Mouse (Mus musculus) c-Kit-positive CD71-negative TER-119-negative erythroid progenitor cells, embryonic 14.5 days (primary cell): ENCODE measurements around the gene Cass4.

Source experiments
- DNase-seq: peaks from one replicate; pipeline ENCODE4 v3.0.0-alpha.2; 2013; ENCODE audit warnings: low read depth

Gene Cass4

DNA sequence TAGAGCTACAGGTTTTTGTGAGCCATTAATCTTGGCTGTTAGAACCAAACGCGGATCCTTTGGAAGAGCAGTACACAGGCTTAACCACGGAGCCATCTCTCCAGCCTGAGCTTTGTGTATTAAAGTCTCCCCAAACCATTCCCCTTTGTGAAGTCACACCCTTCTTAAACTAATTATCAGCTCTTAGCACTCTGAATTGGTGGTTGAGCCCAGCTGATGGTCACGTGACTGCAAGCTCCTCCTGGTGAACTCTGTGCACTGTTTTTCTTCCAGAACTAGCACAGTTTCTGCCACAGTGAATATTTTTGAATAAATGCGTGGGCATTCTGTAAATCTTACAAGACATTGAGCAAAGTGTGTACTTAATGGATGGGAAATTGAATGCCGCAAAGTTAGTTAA, 47.6 kb downstream of the Cass4 start:
- no peak for DNase-seq

DNA sequence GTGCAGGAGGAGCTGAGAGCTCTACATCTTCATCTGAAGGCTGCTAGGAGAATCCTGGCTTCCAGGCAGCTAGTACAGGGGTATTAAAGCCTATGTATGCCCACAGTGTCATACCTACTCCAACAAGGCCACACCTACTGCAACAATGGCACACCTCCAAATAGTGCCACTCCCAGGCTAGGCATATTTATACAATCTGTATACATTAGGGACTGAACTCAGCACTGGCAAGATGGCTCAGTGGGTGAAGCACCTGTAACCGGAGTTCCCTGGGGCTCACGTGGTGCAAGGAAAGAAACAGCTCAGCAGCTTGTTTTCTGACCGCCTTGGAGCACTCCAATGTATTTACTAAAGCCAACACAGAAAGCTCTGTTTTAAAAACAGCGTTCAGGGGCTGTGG, 52.0 kb downstream of the Cass4 start:
- DNase-seq = no peak

DNA sequence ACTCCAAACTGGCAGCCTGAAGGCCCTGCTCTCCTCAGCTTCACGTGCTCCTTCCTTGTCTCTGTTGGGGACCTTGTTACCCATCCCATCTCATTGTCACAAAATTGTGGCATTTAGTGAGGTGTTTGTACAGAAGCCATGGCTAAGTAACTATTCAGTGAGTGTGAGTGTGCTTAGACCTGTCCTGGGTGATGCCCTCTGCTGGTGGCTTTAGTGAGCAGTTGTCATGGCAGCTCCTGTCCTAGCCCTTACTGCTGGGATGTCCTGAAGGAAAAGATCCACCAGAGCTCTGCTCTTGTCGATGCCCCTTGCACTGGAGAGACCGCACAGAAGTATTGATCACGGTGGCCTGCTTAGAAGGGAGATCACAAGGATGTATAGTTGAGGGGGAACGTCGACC, 53.7 kb downstream of the Cass4 start:
- DNase-seq = no peak

DNA sequence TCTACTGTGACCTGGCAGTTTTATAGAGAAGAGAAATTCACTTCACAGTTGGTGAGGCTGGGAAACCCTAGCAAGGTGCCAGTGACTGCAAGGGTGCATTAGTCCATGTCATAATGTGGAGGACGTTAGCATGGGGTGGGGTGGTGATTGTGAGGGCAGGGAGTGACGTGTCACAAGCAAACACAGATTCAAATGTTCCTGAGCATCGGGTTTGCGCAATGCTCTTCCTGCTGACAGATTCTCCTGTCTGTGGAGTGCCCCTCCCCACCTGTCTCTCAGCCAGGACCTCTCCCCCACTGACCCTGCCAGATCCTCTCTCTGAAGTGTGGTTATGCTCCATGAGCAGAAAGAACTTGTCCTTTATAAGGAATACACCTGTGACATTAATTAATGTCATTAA, 54.7 kb downstream of the Cass4 start:
- no peak for DNase-seq

- no peak for DNase-seq
Observed at GRCm38 (mm10) chr2:172450640-172451039, 57.0 kb downstream of the Cass4 start.

DNA sequence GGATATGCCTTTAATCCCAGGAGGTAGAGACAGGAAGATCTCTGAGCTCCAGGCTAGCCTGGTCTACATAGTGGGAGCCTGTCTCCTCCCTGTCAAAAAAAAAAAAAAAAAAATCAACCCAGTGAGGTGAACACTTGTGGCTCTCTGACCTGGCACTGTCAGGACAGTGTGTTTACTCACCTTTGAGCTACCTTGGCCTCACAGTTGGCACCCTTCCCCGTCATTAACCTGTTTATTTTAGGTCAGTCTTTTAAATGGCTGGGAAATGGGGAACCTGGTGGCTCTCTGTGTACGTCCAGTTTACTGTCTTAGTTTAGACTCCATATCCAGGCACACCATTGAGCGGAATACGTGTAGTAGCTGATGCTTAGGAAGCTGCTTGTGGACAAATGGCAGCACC, 58.4 kb downstream of the Cass4 start:
- DNase-seq = no peak

- no peak for DNase-seq
Observed at GRCm38 (mm10) chr2:172452458-172452857, 58.9 kb downstream of the Cass4 start.

GRCm38 (mm10) chr2:172458496-172458895, 64.9 kb downstream of the Cass4 start, which contains the start of gene Gcnt7:
Gene Gcnt7 (minus strand): TSS chr2:172458596.
- no peak for DNase-seq

GRCm38 (mm10) chr2:172460647-172461046, 67.1 kb downstream of the Cass4 start:
- DNase-seq = no peak

DNA sequence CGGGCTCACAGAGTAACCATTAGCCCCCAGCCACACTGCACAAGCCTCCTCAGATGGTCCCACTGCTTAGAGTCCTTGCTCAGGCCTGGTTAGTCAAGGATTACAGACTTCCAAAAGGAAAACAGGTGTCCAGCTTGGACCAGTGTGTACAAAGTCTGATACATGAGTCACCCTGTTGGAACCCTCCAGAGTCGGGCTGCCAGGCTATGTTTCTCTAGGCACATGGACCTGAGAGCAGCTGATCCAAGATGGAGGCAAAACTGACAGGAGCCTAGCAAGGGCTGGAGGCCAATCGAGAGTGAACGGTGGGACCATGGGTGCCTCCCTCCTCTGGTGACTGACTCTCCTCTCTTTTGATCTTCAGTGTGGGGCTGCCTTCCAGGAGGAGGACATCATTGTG, 69.2 kb downstream of the Cass4 start:
- DNase-seq = no peak

GRCm38 (mm10) chr2:172466427-172467132, 73.0 kb downstream of the Cass4 start:
- DNase-seq = no peak

GRCm38 (mm10) chr2:172467206-172467605, 73.6 kb downstream of the Cass4 start:
- DNase-seq = no peak

- DNase-seq = no peak
Observed at GRCm38 (mm10) chr2:172468346-172468819, 74.8 kb downstream of the Cass4 start.

DNA sequence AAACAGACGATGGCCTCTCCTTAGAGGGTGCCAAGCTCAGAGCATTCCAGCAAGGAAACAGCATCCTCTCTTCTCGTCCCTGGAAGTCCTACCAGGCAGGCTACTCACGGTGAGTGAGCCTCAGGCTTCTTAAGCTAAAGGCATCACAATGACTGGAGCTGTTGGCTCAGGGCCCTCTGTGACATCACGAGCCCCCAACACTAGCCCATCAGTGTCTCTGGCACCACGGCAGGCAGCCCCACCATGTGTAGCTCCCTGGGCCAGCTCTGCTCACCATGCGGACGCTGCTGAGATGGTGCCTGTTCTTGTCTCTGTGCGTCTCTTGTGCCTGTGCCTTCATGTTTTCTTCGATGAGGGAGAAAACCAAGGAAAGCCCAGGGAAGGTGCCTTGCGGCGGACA, 78.7 kb downstream of the Cass4 start, which contains the start of gene Fam209:
TSS of gene Fam209 (plus strand) at position 203 of the 400 bp plus-strand sequence.
- DNase-seq = no peak

- DNase-seq = no peak
Observed at GRCm38 (mm10) chr2:172473591-172473990, 80.0 kb downstream of the Cass4 start.

DNA sequence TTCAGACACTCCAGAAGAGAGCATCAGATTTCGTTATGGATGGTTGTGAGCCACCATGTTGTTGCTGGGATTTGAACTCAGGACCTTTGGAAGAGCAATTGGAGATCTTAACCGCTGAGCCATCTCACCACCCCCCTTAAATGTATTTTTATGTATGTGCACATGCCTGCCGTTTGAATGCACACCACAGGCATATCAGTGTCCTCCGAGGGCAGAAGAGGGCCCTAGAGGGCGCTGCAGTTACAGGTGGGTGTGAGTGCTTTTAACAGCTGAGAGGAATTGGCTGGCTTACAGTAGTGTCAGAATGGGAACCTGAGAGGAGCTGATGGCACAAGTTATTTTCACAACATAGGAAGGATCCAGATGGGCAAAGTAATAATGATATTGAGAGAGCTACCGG, 81.4 kb downstream of the Cass4 start:
- peak; percentile 23 for DNase-seq

DNA sequence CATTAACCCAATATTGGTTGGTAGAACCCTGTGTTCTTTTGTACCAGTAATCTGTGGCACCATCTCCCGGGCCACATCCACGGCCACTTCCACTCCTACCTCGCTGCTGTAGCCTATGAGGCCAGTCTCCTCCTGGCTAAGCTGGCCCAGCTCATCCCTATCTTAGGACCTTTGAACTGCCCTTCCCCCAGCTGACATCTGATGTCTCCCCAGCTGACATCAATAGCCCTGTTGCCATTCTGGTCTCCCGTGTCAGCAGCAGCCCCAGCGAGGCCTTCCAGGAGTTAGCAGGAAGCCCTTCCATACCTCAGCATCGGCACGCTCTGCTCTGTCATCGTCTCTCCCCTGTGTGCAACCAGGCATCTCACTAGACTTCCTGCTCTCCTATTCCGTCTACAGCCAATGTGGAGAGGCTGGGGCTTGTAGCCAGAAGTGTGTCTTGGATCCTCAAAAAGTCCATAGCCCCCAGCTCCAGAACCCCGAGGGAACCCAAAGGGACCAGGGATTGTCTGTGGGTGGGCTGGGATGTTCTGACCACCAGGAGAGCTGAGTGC, 83.2 kb downstream of the Cass4 start:
- DNase-seq = no peak

- DNase-seq = no peak
Observed at GRCm38 (mm10) chr2:172477350-172477749, 83.8 kb downstream of the Cass4 start.

DNA sequence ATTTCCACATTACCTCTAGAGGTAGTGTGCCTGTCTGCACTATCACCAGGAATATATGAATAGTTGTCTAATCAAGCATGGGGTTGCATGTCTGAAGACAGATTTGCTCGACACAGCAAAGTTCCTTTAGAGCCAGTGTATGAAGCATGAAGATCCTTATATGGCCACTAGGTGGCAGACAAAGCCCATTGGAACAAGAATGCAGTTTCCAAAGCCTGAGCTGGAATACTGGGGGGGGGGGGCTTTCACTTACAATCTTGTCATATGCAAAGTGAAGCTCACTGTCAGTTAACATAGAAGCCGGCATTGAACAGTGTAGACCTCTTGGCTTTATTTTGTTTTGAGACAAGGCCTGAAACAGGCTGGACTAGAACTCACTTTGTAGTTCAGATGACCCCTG, 84.3 kb downstream of the Cass4 start:
- peak; percentile 54 for DNase-seq

GRCm38 (mm10) chr2:172480296-172480695, 86.7 kb downstream of the Cass4 start:
- DNase-seq = no peak

- DNase-seq = no peak
Observed at GRCm38 (mm10) chr2:172481654-172482385, 88.2 kb downstream of the Cass4 start.
